Mouse (Mus musculus) kidney, postnatal 10 days (tissue): Measurements from ENCODE around the gene Mphosph9.
A peak's percentile ranks its signal among the peaks of the same experiment; 100 is the strongest.

Experiments used
- DNase-seq: peaks from one replicate; pipeline ENCODE4 v3.0.0; 2021; ENCODE audit warnings: mixed read lengths

Gene Mphosph9

DNA sequence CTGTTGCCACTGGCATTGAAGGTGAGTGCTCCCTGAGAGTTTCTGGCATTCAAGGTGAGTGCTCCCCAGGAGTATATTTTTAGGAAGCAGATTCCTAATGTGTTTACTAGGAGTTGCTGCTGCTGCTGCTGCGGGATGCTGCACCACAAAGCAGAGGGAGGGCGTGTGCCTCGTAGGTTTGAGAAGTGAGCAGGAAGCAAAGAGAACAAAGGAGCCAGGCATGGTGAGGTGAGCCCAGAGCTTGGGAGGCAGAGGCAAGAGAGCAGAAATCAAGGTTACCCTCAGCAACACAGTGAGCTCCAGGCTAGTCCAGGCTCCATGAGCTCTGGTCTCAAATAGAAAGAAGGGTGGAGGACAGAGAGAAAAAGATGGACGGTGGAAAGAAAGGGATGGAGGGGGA is 64.5 kb downstream of the Mphosph9 start:
- no peak for DNase-seq

GRCm38 (mm10) chr5:124262090-124262489 is 65.7 kb downstream of the Mphosph9 start:
- no peak for DNase-seq

DNA sequence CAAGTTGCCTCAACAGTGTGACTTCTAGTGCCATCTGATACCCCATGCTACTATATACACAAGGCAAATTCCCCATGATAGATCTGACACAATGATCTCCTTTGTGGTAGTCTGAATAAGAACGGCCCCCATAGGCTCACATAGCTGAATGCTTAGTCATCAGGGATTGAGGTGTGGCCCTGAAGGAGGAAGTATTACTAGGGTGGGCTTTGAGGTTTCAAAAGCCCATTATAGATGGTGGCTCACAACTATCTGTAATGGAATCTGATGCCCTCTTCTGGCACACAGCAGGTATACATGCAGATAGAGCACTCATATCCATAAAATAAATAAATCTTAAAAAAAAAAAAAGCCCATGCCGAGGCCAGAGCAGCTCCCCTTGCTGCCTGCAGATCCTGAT is 68.6 kb downstream of the Mphosph9 start:
- no peak for DNase-seq

GRCm38 (mm10) chr5:124258026-124258425 is 69.7 kb downstream of the Mphosph9 start:
- no peak for DNase-seq

DNA sequence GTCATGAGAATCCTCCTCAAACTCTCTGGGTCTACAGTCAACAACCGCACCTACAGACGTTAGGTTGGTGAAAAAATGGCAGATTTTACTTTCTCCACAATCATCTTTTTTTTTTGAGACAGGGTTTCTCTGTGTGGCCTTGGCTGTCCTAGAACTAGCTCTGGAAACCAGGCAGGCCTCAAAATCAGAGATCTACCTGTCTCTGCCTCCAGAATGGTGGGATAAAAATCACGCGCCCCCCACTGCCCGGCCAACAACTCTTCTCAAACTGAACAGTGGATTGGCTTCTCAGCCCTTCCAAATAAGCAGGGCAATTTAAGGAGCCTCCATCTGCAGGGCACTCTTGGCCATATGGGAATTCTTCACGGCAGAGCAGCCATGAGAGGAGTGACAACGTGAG is 72.6 kb downstream of the Mphosph9 start:
- no peak for DNase-seq

- DNase-seq, result no peak
Observed at GRCm38 (mm10) chr5:124253555-124253954, 74.2 kb downstream of the Mphosph9 start.

DNA sequence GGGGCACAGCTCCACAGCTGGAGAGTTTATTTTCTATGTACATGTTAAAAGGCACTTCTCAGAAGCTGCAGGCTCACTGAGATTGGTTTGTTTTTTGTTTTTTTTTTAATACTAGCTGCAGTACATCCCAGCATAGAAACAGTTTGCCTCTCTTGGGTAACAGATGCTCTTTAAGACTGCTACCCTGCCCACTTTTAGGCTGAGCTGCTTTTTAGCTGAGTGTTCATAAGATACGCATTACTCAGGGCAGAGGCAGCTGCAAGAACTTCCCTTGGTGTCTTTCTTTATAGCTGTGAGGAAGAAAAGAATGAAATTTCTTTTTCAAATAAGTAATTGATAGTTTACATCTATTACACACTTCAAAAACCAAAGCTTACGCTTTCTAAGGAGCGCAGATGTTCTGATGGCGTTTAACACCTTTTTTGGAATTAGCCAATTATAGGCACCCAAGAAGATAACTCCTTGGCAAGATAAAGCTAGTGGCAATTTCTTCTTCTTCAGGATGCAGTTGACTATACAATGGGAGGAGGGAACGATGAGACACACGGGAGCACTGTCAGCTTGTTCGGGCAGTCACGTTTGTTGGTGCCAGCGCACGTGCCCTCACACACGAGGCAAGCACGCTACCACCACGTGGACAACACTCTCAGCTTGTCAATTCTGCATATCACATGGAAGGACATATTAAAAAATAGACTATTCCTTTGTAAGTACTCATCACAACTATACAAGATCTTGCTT is 75.0 kb downstream of the Mphosph9 start:
- no peak for DNase-seq

DNA sequence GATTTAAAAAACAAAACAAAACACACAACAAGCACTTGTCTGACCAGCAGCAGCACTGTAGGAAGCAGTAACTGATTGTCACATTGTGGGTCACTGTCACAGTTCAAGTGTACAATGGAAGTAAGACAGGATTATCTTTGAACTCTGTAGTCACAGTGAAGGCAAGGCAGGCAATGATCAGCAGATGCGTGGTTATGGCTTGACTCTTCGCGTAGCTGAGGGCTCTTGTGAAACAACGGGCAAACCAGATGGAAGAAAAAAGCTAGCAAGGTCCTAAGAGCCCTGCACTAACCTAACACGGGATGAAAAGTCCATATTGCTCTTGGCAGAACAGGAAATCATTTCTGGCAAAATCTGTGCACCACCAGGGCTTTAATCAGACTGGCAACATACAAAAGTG is 76.7 kb downstream of the Mphosph9 start:
- DNase-seq, result no peak

GRCm38 (mm10) chr5:124249614-124250591 is 77.9 kb downstream of the Mphosph9 start, which contains the start of gene Pitpnm2:
Pitpnm2 (minus strand) TSS chr5:124249760.
- DNase-seq, result peak; percentile 74

GRCm38 (mm10) chr5:124248845-124249613 is 78.7 kb downstream of the Mphosph9 start:
- DNase-seq, result peak; percentile 75

DNA sequence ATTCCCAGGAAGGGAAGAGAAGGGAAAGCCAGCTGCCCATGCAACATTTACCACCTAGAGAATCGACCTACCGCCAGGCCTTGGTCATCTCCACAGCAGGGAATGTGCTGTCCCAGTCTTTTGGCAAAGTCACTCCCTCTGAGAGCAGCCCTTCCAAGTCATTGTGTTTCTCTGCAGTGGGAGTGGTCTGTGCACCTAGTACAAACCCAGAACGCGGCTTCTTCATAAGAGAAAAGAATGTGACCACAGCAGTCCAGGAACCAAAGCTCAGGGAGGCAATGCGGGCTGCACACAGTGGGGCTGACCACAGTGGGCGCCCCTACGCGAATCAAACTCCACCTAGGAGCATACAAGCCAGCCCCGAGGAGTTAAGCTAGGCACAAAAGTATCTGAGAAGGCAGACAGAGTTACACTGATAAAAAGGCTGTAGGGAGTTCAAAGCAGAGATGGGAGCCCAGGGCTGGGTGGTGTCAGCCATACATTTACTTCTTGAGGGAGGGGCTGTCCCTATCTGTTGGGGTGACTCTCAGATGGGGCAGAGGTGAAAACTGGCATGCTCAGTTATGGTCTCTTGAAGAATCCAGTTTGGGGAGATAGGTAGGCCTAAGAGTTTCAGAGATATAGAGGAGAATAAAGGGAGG is 79.7 kb downstream of the Mphosph9 start:
- DNase-seq, result peak; percentile 45

GRCm38 (mm10) chr5:124247296-124247695 is 80.5 kb downstream of the Mphosph9 start:
- no peak for DNase-seq

GRCm38 (mm10) chr5:124244885-124245284 is 82.9 kb downstream of the Mphosph9 start:
- DNase-seq, result no peak

GRCm38 (mm10) chr5:124244449-124244848 is 83.3 kb downstream of the Mphosph9 start:
- no peak for DNase-seq

DNA sequence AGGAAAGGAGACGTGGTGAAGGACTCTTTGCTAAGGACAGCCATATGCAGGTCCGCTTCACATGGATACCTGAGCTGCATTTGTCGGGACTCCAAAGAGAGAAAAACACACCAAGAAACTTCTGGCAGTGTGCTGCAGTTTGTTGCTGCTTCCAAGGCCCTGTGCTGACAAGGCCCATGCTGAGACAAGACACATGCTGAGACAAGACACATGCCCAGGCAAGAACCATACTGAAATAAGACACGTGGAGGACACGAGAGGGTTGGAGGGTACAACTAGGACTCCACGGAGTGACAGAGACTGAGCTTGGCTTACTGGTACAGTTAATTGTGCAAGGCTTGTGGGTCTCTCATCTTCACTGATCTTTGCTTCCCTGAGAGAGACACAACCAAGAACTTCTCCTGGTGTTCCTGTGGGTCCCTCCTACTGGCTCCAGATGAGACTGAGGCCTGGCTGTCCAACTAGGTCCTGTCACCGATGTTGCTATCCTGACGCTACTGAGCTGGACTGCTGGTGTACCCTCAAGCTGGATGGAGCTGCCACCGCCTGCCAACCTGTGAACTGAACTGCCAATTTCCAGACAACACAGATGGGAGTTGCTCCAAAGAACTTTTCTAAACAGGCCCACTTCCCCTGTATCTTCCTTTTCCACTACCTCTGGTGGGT is 84.4 kb downstream of the Mphosph9 start:
- no peak for DNase-seq

DNA sequence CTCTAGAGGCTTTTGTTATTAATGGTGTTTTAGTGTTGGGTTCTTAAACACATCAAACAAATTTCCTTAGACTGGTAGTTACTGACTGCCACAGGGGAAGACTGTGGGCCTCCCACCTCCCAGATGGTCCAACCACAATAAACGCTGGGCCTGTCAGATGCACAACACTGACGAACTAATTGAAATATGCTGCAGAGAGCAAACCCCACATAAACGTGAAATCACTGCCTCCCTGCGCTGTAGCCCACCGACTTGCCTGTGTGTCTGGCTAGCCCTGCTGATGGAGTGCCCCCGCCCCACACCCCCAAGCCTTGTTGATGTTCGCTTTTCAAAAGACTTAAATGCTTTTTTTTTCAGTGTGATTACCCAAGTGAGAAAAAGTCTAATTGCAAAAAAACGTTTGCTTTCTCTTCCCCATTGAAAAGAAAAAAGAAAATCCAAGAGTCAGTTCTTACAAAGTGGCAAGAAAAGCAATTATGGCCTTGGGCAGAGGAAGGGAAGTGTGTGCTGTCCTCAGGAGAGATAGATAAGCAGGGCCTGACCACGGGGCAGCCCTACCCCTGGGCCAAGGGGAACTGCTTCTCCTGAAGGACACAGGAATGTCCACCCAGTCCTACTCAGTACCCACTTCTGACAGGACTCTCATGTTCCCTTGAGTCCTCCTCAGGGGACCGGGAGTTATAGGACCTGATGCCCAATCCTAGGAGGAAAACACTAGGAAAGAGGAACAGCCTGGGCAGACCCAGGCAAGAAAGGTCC is 85.9 kb downstream of the Mphosph9 start:
- no peak for DNase-seq

- peak; percentile 52 for DNase-seq
Observed at GRCm38 (mm10) chr5:124240841-124241685, 86.7 kb downstream of the Mphosph9 start.

DNA sequence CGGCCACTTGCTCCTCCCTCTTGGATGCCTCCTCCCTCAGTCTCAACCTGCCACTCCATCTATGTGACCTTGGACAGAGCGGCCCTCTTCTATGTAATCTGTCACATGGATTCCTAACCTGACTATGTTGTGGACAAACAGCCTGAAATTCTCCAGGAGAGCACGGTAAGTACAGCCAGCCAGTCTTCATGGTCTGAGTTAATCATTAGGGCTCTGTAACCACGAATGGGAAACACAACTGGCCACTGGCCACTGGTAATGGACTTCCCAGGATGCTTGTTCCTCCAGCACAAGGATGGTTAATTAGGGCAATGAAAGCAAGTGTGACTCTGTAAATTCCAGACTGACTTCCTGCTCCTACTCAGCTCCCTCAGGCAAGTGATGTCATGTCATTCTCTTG is 91.6 kb downstream of the Mphosph9 start:
- no peak for DNase-seq

DNA sequence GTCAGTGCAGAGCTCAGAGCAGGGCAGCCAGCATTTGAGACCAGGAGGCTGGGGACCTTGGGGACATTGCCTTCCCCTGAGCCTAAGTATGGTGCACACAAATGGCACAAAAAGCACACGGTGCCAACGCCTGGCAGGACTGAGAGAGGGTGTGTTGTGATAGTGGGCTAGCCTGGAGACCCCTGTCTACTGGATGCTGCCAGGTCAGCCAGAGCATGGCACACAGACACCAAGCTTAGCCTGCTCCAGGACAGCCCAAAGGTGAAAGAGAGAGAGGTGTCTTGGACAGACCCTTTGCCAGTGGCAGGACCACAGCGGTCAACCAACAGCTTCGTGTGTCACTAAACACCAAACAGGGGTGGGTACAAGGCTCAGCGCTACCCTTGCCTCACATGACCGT is 93.0 kb downstream of the Mphosph9 start:
- DNase-seq, result no peak
